Mouse (Mus musculus): Measurements from ENCODE around the gene Itgb1bp2. TPM values are rescaled to one million over a fixed set of nuclear protein-coding genes. Genes with fewer than 3 reads are reported as not detected.

Itgb1bp2 gene
- total and polyA plus RNA-seq, 3 experiments: 0.62 to 0.77 TPM; not detected in 1

DNA sequence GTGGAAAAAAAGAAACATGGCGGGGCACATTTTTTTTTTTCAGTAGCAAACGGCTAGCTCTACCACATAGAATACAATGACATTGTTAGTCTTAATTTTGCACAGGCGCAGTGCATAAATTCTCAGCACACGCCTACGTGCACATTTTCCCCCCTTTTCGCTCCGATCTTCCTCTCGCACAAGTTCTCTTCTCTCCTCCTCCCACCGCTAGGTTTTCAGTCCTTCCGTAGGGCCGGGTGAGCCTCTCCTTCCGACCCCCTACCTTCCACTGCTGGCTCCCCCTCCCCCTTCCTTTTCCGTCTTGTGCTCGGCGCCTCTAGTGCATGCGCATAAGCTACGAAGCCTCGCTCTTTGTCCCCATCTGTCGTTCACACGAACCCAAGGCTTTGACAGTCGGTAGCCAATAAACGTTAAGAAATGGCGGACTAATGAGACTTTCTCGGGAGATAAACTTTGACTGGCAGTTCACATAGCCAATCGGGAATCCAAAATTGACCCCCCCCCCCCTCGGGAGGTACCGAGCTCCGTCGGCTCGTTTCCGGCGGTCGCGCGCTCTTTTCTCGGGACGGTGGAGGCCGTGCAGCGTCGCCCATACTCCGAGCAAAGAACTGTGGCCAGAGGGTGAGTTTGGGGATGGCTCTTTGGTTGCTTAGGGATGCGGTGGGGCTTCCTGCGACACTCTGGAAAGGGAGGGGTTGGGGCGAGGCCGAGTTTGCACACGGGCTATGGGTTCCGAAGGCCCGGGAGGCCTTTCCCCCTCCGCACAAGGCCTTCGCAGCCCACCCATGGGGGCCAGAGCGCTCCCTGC lies 19.5 kb upstream of the Itgb1bp2 start, which contains the start of gene Nono (continued):
- TF ChIP-seq TAL1 (IDR thresholded peaks at IDR 0.05; ENCODE audit: low read length) (no peak), NRF1 (IDR thresholded peaks at IDR 0.05; ENCODE audit: insufficient read depth, low read depth, low read length, poor library complexity, severe bottlenecking) (peak; percentile 75), ZNF384 (IDR thresholded peaks at IDR 0.05; ENCODE audit: low read depth, low read length) (peak; percentile 91), CHD1 (IDR thresholded peaks at IDR 0.05; ENCODE audit: low read depth, low read length) (no peak), BHLHE40 (IDR thresholded peaks at IDR 0.05; ENCODE audit: borderline replicate concordance, low read depth, low read length) (no peak), GABPA (IDR thresholded peaks at IDR 0.05; ENCODE audit: low read depth, low read length) (no peak), TCF12 (IDR thresholded peaks at IDR 0.05; ENCODE audit: low read depth, low read length) (peak; percentile 47; the same call in 1 of the 2 replicates), SMC3 (IDR thresholded peaks at IDR 0.05; ENCODE audit: low read depth, low read length) (no peak), HCFC1 (IDR thresholded peaks at IDR 0.05; ENCODE audit: low read depth, low read length) (peak; percentile 81), NELFE (IDR thresholded peaks at IDR 0.05; ENCODE audit: low read depth, low read length) (peak; percentile 64)

DNA sequence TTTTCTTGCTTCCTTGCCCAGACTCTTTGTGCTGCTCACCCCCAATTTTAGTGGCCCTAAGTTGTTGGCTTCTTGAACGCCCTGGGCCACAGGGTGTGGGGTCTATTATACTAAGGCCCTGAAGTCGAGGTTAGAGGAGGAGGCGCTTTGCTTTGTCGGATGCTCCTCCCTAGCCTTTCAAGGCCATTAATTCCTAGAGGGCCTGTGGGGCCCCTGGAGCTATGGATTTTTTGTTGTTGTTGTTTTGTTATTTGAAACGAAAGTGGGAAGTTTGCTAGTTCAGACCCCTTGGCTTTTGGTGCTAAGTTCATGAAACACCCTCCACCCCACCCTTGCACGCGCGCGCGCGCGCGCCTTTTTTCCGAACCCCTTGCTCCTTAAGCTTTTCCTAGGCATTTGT lies 18.9 kb upstream of the Itgb1bp2 start:
- Histone ChIP-seq H3K27ac (ENCODE audit: control insufficient read depth, low read depth, low read length) (peak overlapping the region; percentile 77), H3K4me3 (ENCODE audit: control insufficient read depth in 1 of 2, insufficient read depth in 1 of 2, low read depth in 2 of 2, low read length in 2 of 2) (peak overlapping the region; percentile 65 to 96), H3K9ac (ENCODE audit: control insufficient read depth, low read depth, low read length, poor library complexity, severe bottlenecking) (peak overlapping the region; percentile 98), H3K9me3 (replicated peaks; ENCODE audit: insufficient read depth, low read length) (no peaks in the 10 kb centered on the region), H3K27me3 (ENCODE audit: control insufficient read depth in 1 of 2, insufficient read depth in 2 of 2, low read length in 2 of 2) (no peaks in the 10 kb centered on the region), H3K79me2 (ENCODE audit: control insufficient read depth, insufficient read depth, low read length, poor library complexity) (peaks cover 34% of the 10 kb centered on the region), H3K4me1 (ENCODE audit: control insufficient read depth in 1 of 2, insufficient read depth in 2 of 2, low read length in 2 of 2) (peaks cover 0 to 10% of the 10 kb centered on the region in 2 experiments; a peak in 1 of 4 replicates), H3K36me3 (ENCODE audit: control insufficient read depth in 1 of 2, insufficient read depth in 2 of 2, low read length in 2 of 2) (peaks cover 5 to 26% of the 10 kb centered on the region in 2 experiments)
- TF ChIP-seq ETS1 (IDR thresholded peaks at IDR 0.05; ENCODE audit: low read depth, low read length) (no peak), SIN3A (IDR thresholded peaks at IDR 0.05; ENCODE audit: low read length) (0 out of 2 replicates have a peak, but pooled peaks have one; percentile 2), CHD1 (IDR thresholded peaks at IDR 0.05; ENCODE audit: low read depth, low read length) (no peak), RAD21 (IDR thresholded peaks at IDR 0.05; ENCODE audit: low read depth, low read length) (no peak), TCF12 (IDR thresholded peaks at IDR 0.05; ENCODE audit: low read depth, low read length) (no peak), TBP (IDR thresholded peaks at IDR 0.05; ENCODE audit: low read depth, low read length) (no peak)
- DNase-seq (ENCODE audit: low read depth, low spot score): peak; percentile 63

DNA sequence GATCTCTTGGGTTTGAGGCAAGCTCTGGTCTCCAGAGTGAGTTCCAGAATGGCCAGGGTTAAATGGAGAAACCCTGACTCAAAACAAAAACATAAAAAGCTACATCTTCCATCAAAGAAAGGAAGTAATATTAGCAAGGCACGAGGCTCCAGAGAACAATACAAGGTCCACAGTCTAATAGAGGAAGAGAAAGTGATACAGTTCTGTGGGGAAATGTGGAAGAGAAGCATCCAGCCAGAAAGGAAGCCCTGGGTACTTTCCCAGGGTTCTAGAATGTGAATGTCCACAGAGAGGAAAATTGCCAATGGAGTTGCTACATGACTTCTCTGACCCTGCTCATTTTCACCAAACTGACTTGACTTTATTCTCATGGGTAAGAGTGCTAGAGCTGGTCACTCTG lies 2.3 kb downstream of the Itgb1bp2 start:
- no peak overlapping the region for H3K27ac ChIP-seq (ENCODE audit: control insufficient read depth, low read depth, low read length)
- H3K36me3 ChIP-seq (ENCODE audit: control insufficient read depth in 1 of 2, insufficient read depth in 2 of 2, low read length in 2 of 2): peaks cover 0 to 2% of the 10 kb centered on the region in 2 experiments; a peak in 2 of 4 replicates

More for the DNA sequence above, 2.3 kb downstream of the Itgb1bp2 start:
- no peaks in the 10 kb centered on the region for H3K9me3 ChIP-seq (replicated peaks; ENCODE audit: insufficient read depth, low read length)
- no peak for DNase-seq (ENCODE audit: low read depth, low spot score)
- H3K4me1 ChIP-seq (ENCODE audit: control insufficient read depth in 1 of 2, insufficient read depth in 2 of 2, low read length in 2 of 2): no peaks in the 10 kb centered on the region
- no peaks in the 10 kb centered on the region for H3K79me2 ChIP-seq (ENCODE audit: control insufficient read depth, insufficient read depth, low read length, poor library complexity)
- no peaks in the 10 kb centered on the region for H3K27me3 ChIP-seq (ENCODE audit: control insufficient read depth in 1 of 2, insufficient read depth in 2 of 2, low read length in 2 of 2)
- TF ChIP-seq CHD2 (IDR thresholded peaks at IDR 0.05; ENCODE audit: low read length): no peak
- TF ChIP-seq ELF1 (IDR thresholded peaks at IDR 0.05; ENCODE audit: low read depth, low read length): no peak
- TF ChIP-seq JUND (IDR thresholded peaks at IDR 0.05; ENCODE audit: low read depth, low read length): no peak
- no peak for TF ChIP-seq ZMIZ1 (IDR thresholded peaks at IDR 0.05; ENCODE audit: low read depth, low read length)
- TF ChIP-seq CHD1 (IDR thresholded peaks at IDR 0.05; ENCODE audit: low read depth, low read length): no peak
- no peak for TF ChIP-seq TBP (IDR thresholded peaks at IDR 0.05; ENCODE audit: low read depth, low read length)
- TF ChIP-seq POLR2A (IDR thresholded peaks at IDR 0.05; ENCODE audit: control insufficient read depth in 1 of 2, insufficient read depth in 1 of 2, low read depth in 1 of 2, low read length in 2 of 2, poor library complexity in 1 of 2): no peak
- TF ChIP-seq ZC3H11A (IDR thresholded peaks at IDR 0.05; ENCODE audit: low read depth, low read length): no peak
- TF ChIP-seq UBTF (IDR thresholded peaks at IDR 0.05; ENCODE audit: borderline replicate concordance, insufficient read depth, low read depth, low read length): no peak
- no peak overlapping the region for H3K4me3 ChIP-seq (ENCODE audit: control insufficient read depth in 1 of 2, insufficient read depth in 1 of 2, low read depth in 2 of 2, low read length in 2 of 2)
- no peak overlapping the region for H3K9ac ChIP-seq (ENCODE audit: control insufficient read depth, low read depth, low read length, poor library complexity, severe bottlenecking)

Measured in MEL (cell line).